Mouse (Mus musculus) brain, embryonic 14.5 days (tissue): ENCODE results near the gene Megf11.

Experiments used
- CTCF ChIP-seq: fragments of 200-500 bp; IDR thresholded peaks from 2 replicates; pipeline ENCODE4 v1.5.1; 2012; ENCODE audit warnings: inconsistent platforms, mild to moderate bottlenecking, moderate library complexity, borderline replicate concordance; ENCODE audit not compliant: insufficient read depth, insufficient read length; ENCODE audit errors: extremely low read depth
- POLR2A ChIP-seq: fragments of 200-500 bp; IDR thresholded peaks from 2 replicates; pipeline ENCODE4 v1.6.1; 2012; ENCODE audit warnings: mild to moderate bottlenecking, inconsistent platforms, borderline replicate concordance; ENCODE audit not compliant: poor library complexity, insufficient read depth, insufficient read length, severe bottlenecking; ENCODE audit errors: extremely low read depth

DNA sequence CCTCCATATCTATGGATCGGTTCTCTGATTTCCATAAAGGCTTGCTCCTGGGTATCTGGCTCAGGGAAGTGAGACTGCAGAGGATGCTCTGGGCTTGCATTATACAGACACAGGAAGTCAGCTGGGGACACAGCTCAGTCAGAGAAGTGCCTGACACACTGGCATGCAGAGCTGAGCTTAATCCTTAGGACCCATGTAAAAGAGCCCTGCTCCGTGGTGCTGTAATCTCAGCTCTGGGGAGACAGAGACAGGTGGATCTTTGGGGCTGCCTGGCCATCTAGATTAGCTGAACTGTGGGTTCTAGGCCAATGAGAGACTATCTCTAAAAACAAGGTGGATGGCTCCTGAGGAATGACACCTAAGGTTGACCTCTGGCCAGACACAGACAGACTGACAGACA lies 50.7 kb downstream of the Megf11 start:
- TF ChIP-seq CTCF (no peak), POLR2A (no peak)
